Mouse (Mus musculus) neural tube, embryonic 13.5 days (tissue): ENCODE data around the gene Utrn. TPM values are rescaled to one million over a fixed set of nuclear protein-coding genes. Genes with fewer than 3 reads are reported as not detected.

Experiments
- ATAC-seq: fragments of 200-750 bp; cut with Nextera tagmentation; 2 replicates; pipeline ENCODE4 v1.8.0; 2017; ENCODE audit warnings: low read depth, mild to moderate bottlenecking, moderate TSS enrichment, moderate library complexity
- H3K27ac ChIP-seq: fragments of 300-500 bp; sonication (generic); replicated peaks from 2 replicates; pipeline ENCODE4 v1.5.1; 2015; ENCODE audit warnings: moderate library complexity, mild to moderate bottlenecking, inconsistent platforms
- H3K27me3 ChIP-seq: fragments of 300-500 bp; sonication (generic); 2 replicates; pipeline ENCODE4 v1.6.1; 2015; ENCODE audit warnings: mild to moderate bottlenecking, inconsistent platforms
- H3K36me3 ChIP-seq: fragments of 300-500 bp; sonication (generic); 2 replicates; pipeline ENCODE4 v1.6.1; 2015; ENCODE audit warnings: mild to moderate bottlenecking, inconsistent platforms
- H3K4me1 ChIP-seq: fragments of 300-500 bp; sonication (generic); replicated peaks from 2 replicates; pipeline ENCODE4 v1.6.1; 2015; ENCODE audit warnings: inconsistent platforms
- H3K4me2 ChIP-seq: fragments of 300-500 bp; sonication (generic); 2 replicates; pipeline ENCODE4 v1.6.1; 2015; ENCODE audit warnings: inconsistent platforms, mild to moderate bottlenecking, moderate library complexity
- H3K4me3 ChIP-seq: fragments of 300-500 bp; sonication (generic); 2 replicates; pipeline ENCODE4 v1.5.1; 2015; ENCODE audit warnings: mild to moderate bottlenecking, inconsistent platforms
- H3K9ac ChIP-seq: fragments of 300-500 bp; sonication (generic); 2 replicates; pipeline ENCODE4 v1.6.1; 2015; ENCODE audit warnings: moderate library complexity, mild to moderate bottlenecking, inconsistent platforms
- H3K9me3 ChIP-seq: fragments of 300-500 bp; sonication (generic); 2 replicates; pipeline ENCODE4 v1.6.1; 2016; ENCODE audit warnings: inconsistent platforms
- WGBS: fragments of 180-500 bp; shearing (Covaris S2); methylation state at CpG from one replicate; pipeline ENCODE4 v1.1.7; 2015; 5-methylcytosine and 5-hydroxymethylcytosine counted together
- polyA plus RNA-seq: library from polyadenylated mRNA; unstranded; fragments of >200 nt; fragmentation: Nextera tagmentation; extraction: Ambion mirVana; gene quantifications from 2 replicates; pipeline ENCODE4 v1.2.1, GENCODE M21; 2015

Gene Utrn
- polyA plus RNA-seq, 1 experiment from 2014 or later, result 34.3 TPM

- 71% methylated on average over 7 of the region's 7 CpGs for WGBS
- Histone ChIP-seq H3K9me3 (no peaks in the 10 kb centered on the region), H3K36me3 (no peaks in the 10 kb centered on the region), H3K9ac (no peak overlapping the region), H3K27me3 (no peaks in the 10 kb centered on the region), H3K4me2 (no peak overlapping the region), H3K27ac (no peak overlapping the region), H3K4me3 (no peak overlapping the region), H3K4me1 (no peaks in the 10 kb centered on the region)
- ATAC-seq, result no peak
Observed at GRCm38 (mm10) chr10:12853196-12853620, 16.0 kb downstream of the Utrn start.

GRCm38 (mm10) chr10:12852416-12853195 is 16.6 kb downstream of the Utrn start:
- no peak for ATAC-seq
- Histone ChIP-seq H3K36me3 (no peaks in the 10 kb centered on the region), H3K4me3 (no peak overlapping the region), H3K9ac (no peak overlapping the region), H3K27me3 (no peaks in the 10 kb centered on the region), H3K27ac (no peak overlapping the region), H3K9me3 (no peaks in the 10 kb centered on the region), H3K4me2 (no peak overlapping the region), H3K4me1 (no peaks in the 10 kb centered on the region)
- WGBS, result 87% methylated on average over 15 of the region's 15 CpGs

- Histone ChIP-seq H3K9ac (no peak overlapping the region), H3K36me3 (no peaks in the 10 kb centered on the region), H3K27me3 (no peaks in the 10 kb centered on the region), H3K27ac (no peak overlapping the region), H3K4me3 (no peak overlapping the region), H3K4me1 (no peaks in the 10 kb centered on the region), H3K4me2 (no peak overlapping the region), H3K9me3 (no peaks in the 10 kb centered on the region)
- ATAC-seq, result no peak
- WGBS, result 91% methylated on average over 7 of the region's 7 CpGs
Observed at GRCm38 (mm10) chr10:12850781-12851471, 18.2 kb downstream of the Utrn start.

GRCm38 (mm10) chr10:12848322-12849108 is 20.6 kb downstream of the Utrn start:
- Histone ChIP-seq H3K9ac (no peak overlapping the region), H3K27me3 (no peaks in the 10 kb centered on the region), H3K27ac (no peak overlapping the region), H3K36me3 (no peaks in the 10 kb centered on the region), H3K9me3 (no peaks in the 10 kb centered on the region), H3K4me3 (no peak overlapping the region), H3K4me2 (no peak overlapping the region), H3K4me1 (no peaks in the 10 kb centered on the region)
- WGBS, result 80% methylated on average over 10 of the region's 10 CpGs
- no peak for ATAC-seq

- Histone ChIP-seq H3K27ac (no peak overlapping the region), H3K36me3 (no peaks in the 10 kb centered on the region), H3K4me1 (no peaks in the 10 kb centered on the region), H3K4me3 (no peak overlapping the region), H3K9me3 (no peaks in the 10 kb centered on the region), H3K27me3 (no peaks in the 10 kb centered on the region), H3K9ac (no peak overlapping the region), H3K4me2 (no peak overlapping the region)
- 87% methylated on average over 4 of the region's 4 CpGs for WGBS
- no peak for ATAC-seq
Observed at GRCm38 (mm10) chr10:12842543-12842942, 26.6 kb downstream of the Utrn start.

GRCm38 (mm10) chr10:12841497-12841896 is 27.7 kb downstream of the Utrn start:
- Histone ChIP-seq H3K4me1 (no peaks in the 10 kb centered on the region), H3K4me2 (no peak overlapping the region), H3K36me3 (no peaks in the 10 kb centered on the region), H3K27me3 (no peaks in the 10 kb centered on the region), H3K27ac (no peak overlapping the region), H3K9ac (no peak overlapping the region), H3K4me3 (no peak overlapping the region), H3K9me3 (no peaks in the 10 kb centered on the region)
- ATAC-seq, result no peak
- 75% methylated on average over 5 of the region's 5 CpGs for WGBS

- no peak overlapping the region for H3K4me3 ChIP-seq
- no peak overlapping the region for H3K27ac ChIP-seq
- no peak overlapping the region for H3K9ac ChIP-seq
- H3K4me2 ChIP-seq, result no peak overlapping the region
- H3K36me3 ChIP-seq, result no peaks in the 10 kb centered on the region
- H3K9me3 ChIP-seq, result no peaks in the 10 kb centered on the region
- no peak for ATAC-seq
- no peaks in the 10 kb centered on the region for H3K4me1 ChIP-seq
- no peaks in the 10 kb centered on the region for H3K27me3 ChIP-seq
- 100% methylated on average over 1 of the region's 1 CpGs for WGBS
Observed at GRCm38 (mm10) chr10:12837636-12838035, 31.5 kb downstream of the Utrn start.

GRCm38 (mm10) chr10:12836048-12836816 is 32.9 kb downstream of the Utrn start:
- Histone ChIP-seq H3K4me1 (0 out of 2 replicates have a peak, but pooled peaks cover 8% of the 10 kb centered on the region), H3K4me2 (no peak overlapping the region), H3K27ac (no peak overlapping the region), H3K36me3 (no peaks in the 10 kb centered on the region), H3K9me3 (no peaks in the 10 kb centered on the region), H3K9ac (no peak overlapping the region), H3K27me3 (no peaks in the 10 kb centered on the region), H3K4me3 (no peak overlapping the region)
- ATAC-seq, result no peak
- WGBS, result 92% methylated on average over 14 of the region's 14 CpGs

GRCm38 (mm10) chr10:12834215-12834614 is 35.0 kb downstream of the Utrn start:
- H3K4me2 ChIP-seq, result no peak overlapping the region
- no peak overlapping the region for H3K4me3 ChIP-seq
- ATAC-seq, result no peak
- H3K9ac ChIP-seq, result no peak overlapping the region
- no peaks in the 10 kb centered on the region for H3K27me3 ChIP-seq
- no peaks in the 10 kb centered on the region for H3K36me3 ChIP-seq
- no peaks in the 10 kb centered on the region for H3K9me3 ChIP-seq
- H3K27ac ChIP-seq, result no peak overlapping the region
- 85% methylated on average over 1 of the region's 1 CpGs for WGBS
- 0 out of 2 replicates have a peak, but pooled peaks cover 8% of the 10 kb centered on the region for H3K4me1 ChIP-seq

GRCm38 (mm10) chr10:12832163-12832562 is 37.0 kb downstream of the Utrn start:
- H3K27me3 ChIP-seq, result no peaks in the 10 kb centered on the region
- H3K4me3 ChIP-seq, result no peak overlapping the region
- H3K9me3 ChIP-seq, result no peaks in the 10 kb centered on the region
- 87% methylated on average over 8 of the region's 8 CpGs for WGBS
- ATAC-seq, result no peak
- no peaks in the 10 kb centered on the region for H3K36me3 ChIP-seq
- H3K9ac ChIP-seq, result no peak overlapping the region
- peaks cover 8% of the 10 kb centered on the region; the same call in 1 of the 2 replicates for H3K4me1 ChIP-seq
- H3K27ac ChIP-seq, result no peak overlapping the region
- H3K4me2 ChIP-seq, result no peak overlapping the region

GRCm38 (mm10) chr10:12827778-12828177 is 41.4 kb downstream of the Utrn start:
- no peak overlapping the region for H3K9ac ChIP-seq
- H3K27me3 ChIP-seq, result no peaks in the 10 kb centered on the region
- H3K4me1 ChIP-seq, result peaks cover 15% of the 10 kb centered on the region
- 68% methylated on average over 4 of the region's 4 CpGs for WGBS
- no peak overlapping the region for H3K4me2 ChIP-seq
- H3K36me3 ChIP-seq, result no peaks in the 10 kb centered on the region
- no peaks in the 10 kb centered on the region for H3K9me3 ChIP-seq
- no peak for ATAC-seq
- H3K27ac ChIP-seq, result no peak overlapping the region
- H3K4me3 ChIP-seq, result no peak overlapping the region
